8 mouse cellular contexts compared by ENCODE assay signal in the genomic region with DNA sequence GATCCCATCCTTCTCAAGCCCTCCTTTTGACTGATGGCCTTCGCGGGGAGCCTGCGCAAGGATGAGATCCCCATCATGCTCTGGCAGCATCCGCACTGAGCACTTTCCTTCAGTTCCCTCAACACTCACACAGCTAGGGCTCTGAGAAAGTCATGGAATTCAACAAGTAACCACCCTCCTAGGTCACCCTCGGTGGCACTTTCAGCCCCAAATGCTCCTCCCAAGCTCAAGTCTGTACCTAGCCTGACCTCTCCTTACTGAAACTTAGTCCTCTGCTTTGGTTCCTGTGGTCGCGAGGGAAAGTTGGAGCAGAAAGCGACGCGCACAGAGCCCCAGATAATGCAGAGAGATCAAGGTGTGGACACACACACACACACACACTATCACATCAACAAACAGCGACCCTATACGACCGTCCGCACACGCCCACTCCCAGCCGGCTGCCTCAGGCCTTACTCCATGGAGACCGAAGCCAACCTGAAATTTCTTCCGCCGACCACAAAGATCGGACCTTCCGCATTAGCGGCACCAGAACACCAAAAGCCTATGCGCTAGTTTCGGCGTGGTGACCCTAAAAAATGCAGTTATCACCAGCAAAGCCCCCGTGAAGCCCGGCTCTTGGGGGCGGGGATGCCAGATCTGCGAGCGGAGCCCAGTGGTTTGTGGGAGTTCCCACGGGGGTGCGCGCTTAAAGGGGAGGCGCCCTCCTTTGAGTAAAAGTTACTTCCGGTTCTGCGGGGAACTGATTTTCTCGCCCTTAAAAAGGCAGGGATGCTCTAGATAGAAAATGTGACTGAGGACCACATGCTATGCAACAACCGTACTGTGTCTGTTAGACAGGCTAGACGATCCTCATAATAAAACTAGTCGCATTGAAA. TPM values are rescaled to one million over a fixed set of nuclear protein-coding genes. Genes with fewer than 3 reads are reported as not detected.
DNase-seq lines count a peak whose midpoint lies in the region; ATAC-seq and TF ChIP-seq lines count a peak whose summit lies in the region.

A gene (minus strand): TSS at position 643 of the 878 bp plus-strand sequence.

- WGBS in forebrain, embryonic 10.5 days, result 5% methylated on average over 40 of the region's 40 CpGs
- 5% methylated on average over 40 of the region's 40 CpGs for WGBS in heart, embryonic 15.5 days
- 4% methylated on average over 40 of the region's 40 CpGs for WGBS in neural tube, embryonic 15.5 days

- peak within 1 kb of the TSS; percentile 75 for H3K9ac ChIP-seq in CH12.LX (ENCODE audit: insufficient read depth, low read depth)
- H3K9ac ChIP-seq in heart, embryonic 15.5 days, result peak within 1 kb of the TSS; percentile 77
- H3K9ac ChIP-seq in neural tube, embryonic 15.5 days (replicated peaks), result peak within 1 kb of the TSS; percentile 70

- no peak for TF ChIP-seq RAD21 in CH12.LX (IDR thresholded peaks at IDR 0.05; ENCODE audit: low read depth, low read length)

- no peak for TF ChIP-seq CTCF in CH12.LX (conservative IDR thresholded peaks at IDR 0.05 in 1 of 2, IDR thresholded peaks at IDR 0.05 in 1 of 2; ENCODE audit: low read depth in 2 of 2, low read length in 2 of 2)
- no peak for TF ChIP-seq CTCF in brain, embryonic 14.5 days (IDR thresholded peaks at IDR 0.05; ENCODE audit: borderline replicate concordance, extremely low read depth, insufficient read depth, insufficient read length)

- no peaks in the 10 kb centered on the region for H3K9me3 ChIP-seq in CH12.LX (replicated peaks; ENCODE audit: low read length)
- no peaks in the 10 kb centered on the region for H3K9me3 ChIP-seq in forebrain, embryonic 10.5 days
- no peaks in the 10 kb centered on the region for H3K9me3 ChIP-seq in heart, embryonic 15.5 days (replicated peaks)
- no peaks in the 10 kb centered on the region for H3K9me3 ChIP-seq in neural tube, embryonic 15.5 days (replicated peaks)

- H3K79me2 ChIP-seq in CH12.LX (replicated peaks; ENCODE audit: control insufficient read depth, extremely low read depth, insufficient read depth, poor library complexity, severe bottlenecking), result peaks cover 3% of the 10 kb centered on the region

- H3K27me3 ChIP-seq in CH12.LX (replicated peaks), result no peaks in the 10 kb centered on the region
- H3K27me3 ChIP-seq in forebrain, embryonic 10.5 days (ENCODE audit: poor library complexity, severe bottlenecking), result 0 out of 2 replicates have a peak, but pooled peaks cover 5% of the 10 kb centered on the region
- H3K27me3 ChIP-seq in heart, embryonic 15.5 days, result no peaks in the 10 kb centered on the region
- no peaks in the 10 kb centered on the region for H3K27me3 ChIP-seq in neural tube, embryonic 15.5 days (replicated peaks)

- DNase-seq in CH12.LX (ENCODE audit: extremely low read depth), result peak; percentile 76
- DNase-seq in brain, embryonic 14.5 days (ENCODE audit: low read depth), result peak; percentile 93
- DNase-seq in forebrain, embryonic 10.5 days (ENCODE audit: extremely low spot score, low spot score), result peak; percentile 61
- peak; percentile 68 for DNase-seq in kidney, postnatal 14 days
- peak; percentile 39 to 51 for DNase-seq in lung, adult 18-20 months
- DNase-seq in testis, postnatal 10 days (ENCODE audit: low spot score), result peak; percentile 80

- peaks cover 13 to 39% of the 10 kb centered on the region in 2 experiments for H3K4me1 ChIP-seq in CH12.LX (ENCODE audit: control insufficient read depth in 1 of 2, insufficient read depth in 2 of 2)
- H3K4me1 ChIP-seq in forebrain, embryonic 10.5 days, result peaks cover 17% of the 10 kb centered on the region
- H3K4me1 ChIP-seq in heart, embryonic 15.5 days (replicated peaks), result peaks cover 17% of the 10 kb centered on the region
- peaks cover 13% of the 10 kb centered on the region for H3K4me1 ChIP-seq in neural tube, embryonic 15.5 days

- peak within 1 kb of the TSS; percentile 69 to 77 (median 71) for H3K4me3 ChIP-seq in CH12.LX (replicated peaks in 1 of 3; ENCODE audit: low read depth in 2 of 3, low read length in 2 of 3, poor library complexity in 1 of 3)
- peak within 1 kb of the TSS; percentile 75 for H3K4me3 ChIP-seq in forebrain, embryonic 10.5 days
- peak within 1 kb of the TSS; percentile 73 for H3K4me3 ChIP-seq in heart, embryonic 15.5 days
- peak within 1 kb of the TSS; percentile 59 for H3K4me3 ChIP-seq in neural tube, embryonic 15.5 days (replicated peaks)

- peak within 1 kb of the TSS; percentile 81 for H3K4me2 ChIP-seq in CH12.LX (ENCODE audit: insufficient read depth, low read depth, poor library complexity, severe bottlenecking)
- peak within 1 kb of the TSS; percentile 75 for H3K4me2 ChIP-seq in heart, embryonic 15.5 days
- peak within 1 kb of the TSS; percentile 79 for H3K4me2 ChIP-seq in neural tube, embryonic 15.5 days

- peak; percentile 74 for ATAC-seq in heart, embryonic 15.5 days (replicated peaks; ENCODE audit: insufficient number of reproducible peaks, insufficient read depth, low FRiP score, low read depth)
- peak; percentile 89 for ATAC-seq in neural tube, embryonic 15.5 days (ENCODE audit: low FRiP score)

- TF ChIP-seq POLR2A in CH12.LX (IDR thresholded peaks at IDR 0.05; ENCODE audit: low read depth, low read length), result peak; percentile 66
- TF ChIP-seq POLR2A in brain, embryonic 14.5 days (IDR thresholded peaks at IDR 0.05; ENCODE audit: borderline replicate concordance, extremely low read depth, insufficient read depth, insufficient read length, poor library complexity, severe bottlenecking), result peak; percentile 8; the same call in 1 of the 2 replicates

- no peak within 1 kb of the TSS for H3K27ac ChIP-seq in CH12.LX (ENCODE audit: insufficient read depth, low read depth)
- peak within 1 kb of the TSS; percentile 88 for H3K27ac ChIP-seq in forebrain, embryonic 10.5 days
- H3K27ac ChIP-seq in heart, embryonic 15.5 days, result 0 out of 2 replicates have a peak within 1 kb of the TSS, but pooled peaks have one; percentile 31
- peak within 1 kb of the TSS; percentile 74 for H3K27ac ChIP-seq in neural tube, embryonic 15.5 days (replicated peaks)

- in situ Hi-C loops in CH12.LX (cut with MboI; ENCODE audit: low pct_ligation_motif_present, low pct_unique_long_range_greater_than_20kb, low sequenced_read_pairs), result loop anchor here (25.0 kb wide), 1 partner anchor 92 kb away; a partner anchor contains a TSS

- dilution Hi-C loops in CH12.LX (cut with MboI; ENCODE audit: extremely low pct_ligation_motif_present, extremely low pct_unique_long_range_greater_than_20kb, low sequenced_read_pairs), result no loop called here

- TF ChIP-seq EP300 in CH12.LX (IDR thresholded peaks at IDR 0.05; ENCODE audit: low read length), result 0 out of 2 replicates have a peak, but pooled peaks have one; percentile 12

- peaks cover 6 to 12% of the 10 kb centered on the region in 2 experiments for H3K36me3 ChIP-seq in CH12.LX (replicated peaks in 1 of 2; ENCODE audit: control insufficient read depth in 1 of 2, insufficient read depth in 1 of 2, low read length in 1 of 2)
- peaks cover 13% of the 10 kb centered on the region for H3K36me3 ChIP-seq in forebrain, embryonic 10.5 days (replicated peaks)
- H3K36me3 ChIP-seq in heart, embryonic 15.5 days, result peaks cover 8% of the 10 kb centered on the region; the same call in 1 of the 2 replicates
- peaks cover 13% of the 10 kb centered on the region for H3K36me3 ChIP-seq in neural tube, embryonic 15.5 days

TF ChIP-seq in CH12.LX, 34 proteins besides CTCF, POLR2A, EP300 and RAD21 (continues in another document):
- TF ChIP-seq ZMIZ1 (IDR thresholded peaks at IDR 0.05; ENCODE audit: low read depth, low read length) (peak; percentile 51; the same call in 1 of the 2 replicates), E2F4 (IDR thresholded peaks at IDR 0.05; ENCODE audit: insufficient replicate concordance, low read depth, low read length) (no peak), ZKSCAN1 (IDR thresholded peaks at IDR 0.05; ENCODE audit: borderline replicate concordance, low read depth, low read length) (no peak), PAX5 (IDR thresholded peaks at IDR 0.05; ENCODE audit: low read length) (no peak), ETS1 (conservative IDR thresholded peaks at IDR 0.05; ENCODE audit: low read depth, low read length) (no peak), KAT2A (IDR thresholded peaks at IDR 0.05; ENCODE audit: insufficient replicate concordance, low read length) (0 out of 2 replicates have a peak, but pooled peaks have one; percentile 51), GABPA (IDR thresholded peaks at IDR 0.05; ENCODE audit: insufficient replicate concordance, low read depth, low read length) (no peak), JUN (IDR thresholded peaks at IDR 0.05; ENCODE audit: insufficient read depth, low read depth, low read length) (no peak), RCOR1 (conservative IDR thresholded peaks at IDR 0.05; ENCODE audit: low read depth, low read length) (no peak), ZNF384 (IDR thresholded peaks at IDR 0.05; ENCODE audit: low read depth, low read length) (no peak), MAFK (IDR thresholded peaks at IDR 0.05; ENCODE audit: insufficient replicate concordance, low read length) (no peak), SMC3 (IDR thresholded peaks at IDR 0.05; ENCODE audit: low read depth, low read length) (no peak), MAX (IDR thresholded peaks at IDR 0.05; ENCODE audit: low read length) (peak; percentile 67), USF1 (IDR thresholded peaks at IDR 0.05; ENCODE audit: low read depth, low read length) (no peak), TBP (conservative IDR thresholded peaks at IDR 0.05; ENCODE audit: low read depth, low read length) (peak; percentile 72), NRF1 (IDR thresholded peaks at IDR 0.05; ENCODE audit: low read depth, low read length) (peak; percentile 20; the same call in 1 of the 2 replicates), MYC (IDR thresholded peaks at IDR 0.05; ENCODE audit: low read depth, low read length) (peak; percentile 88), MXI1 (IDR thresholded peaks at IDR 0.05; ENCODE audit: low read depth, low read length) (peak; percentile 79), SIN3A (IDR thresholded peaks at IDR 0.05; ENCODE audit: low read length) (peak; percentile 81), CHD2 (IDR thresholded peaks at IDR 0.05; ENCODE audit: low read length) (0 out of 2 replicates have a peak, but pooled peaks have one; percentile 28), ZC3H11A (IDR thresholded peaks at IDR 0.05; ENCODE audit: low read depth, low read length) (no peak), USF2 (conservative IDR thresholded peaks at IDR 0.05; ENCODE audit: low read depth, low read length) (no peak), MEF2A (IDR thresholded peaks at IDR 0.05; ENCODE audit: borderline replicate concordance, low read depth, low read length) (peak; percentile 28; the same call in 1 of the 2 replicates)

RNA-seq across cellular contexts. Expression of the gene that starts here (rescaled TPM):
- total RNA-seq in CH12.LX (2012; rRNA removed), result 3.9 and 5.0 TPM in 2 replicates
- total RNA-seq in CH12.LX (2014; rRNA removed), result 2.3 TPM in 2 replicates
- polyA plus RNA-seq in CH12.LX (2012; ENCODE audit: insufficient read length, low read depth), result 2.3 and 4.1 TPM in 2 replicates
- polyA plus RNA-seq in brain, embryonic 14.5 days (2012; rRNA removed), result 7.1 and 8.8 TPM in 2 replicates
- polyA plus RNA-seq in forebrain, embryonic 10.5 days (2016; fragmentation: Nextera tagmentation; extraction: Ambion mirVana), result 10.6 and 12.0 TPM in 2 replicates
- 6.8 and 7.1 TPM in 2 replicates for polyA plus RNA-seq in heart, embryonic 15.5 days (2015; fragmentation: Nextera tagmentation; extraction: Ambion mirVana)
- 11.3 and 12.4 TPM in 2 replicates for polyA plus RNA-seq in neural tube, embryonic 15.5 days (2015; fragmentation: Nextera tagmentation; extraction: Ambion mirVana)
